Mouse (Mus musculus) CH12.LX (cell line): ENCODE measurements at regions not wholly inside any gene's neighbourhood (a gene's known extent, or its start where the extent isn't known, plus 50 kb on each side); places are given as distances from the start of the nearest gene placed in this dataset.

Experiments
- CTCF ChIP-seq, 2 experiments: IDR thresholded peaks in 1 of 2; conservative IDR thresholded peaks in 1 of 2; 2 replicates each; pipeline ENCODE4 v1.5.1; 2011 to 2012; ENCODE audit warnings: low read depth in 2 of 2, low read length in 2 of 2, improper control_type of control experiment in 1 of 2, inconsistent platforms in 1 of 2, mild to moderate bottlenecking in 1 of 2, moderate library complexity in 1 of 2
- ELF1 ChIP-seq: IDR thresholded peaks from 2 replicates; pipeline ENCODE4 v1.6.1; 2014; ENCODE audit warnings: low read depth, mild to moderate bottlenecking, inconsistent platforms, low read length, improper control_type of control experiment
- GABPA ChIP-seq: IDR thresholded peaks from 2 replicates; pipeline ENCODE4 v1.6.1; 2012; ENCODE audit warnings: low read depth, low read length, improper control_type of control experiment, inconsistent platforms; ENCODE audit not compliant: insufficient replicate concordance
- POLR2A ChIP-seq: IDR thresholded peaks from 2 replicates; pipeline ENCODE4 v1.6.1; 2011; ENCODE audit warnings: low read depth, mild to moderate bottlenecking, improper control_type of control experiment, low read length
- SIN3A ChIP-seq: IDR thresholded peaks from 2 replicates; pipeline ENCODE4 v1.6.1; 2012; ENCODE audit warnings: low read length, improper control_type of control experiment, inconsistent platforms
- SMC3 ChIP-seq: IDR thresholded peaks from 2 replicates; pipeline ENCODE4 v1.6.1; 2011; ENCODE audit warnings: low read depth, low read length, improper control_type of control experiment
- TBP ChIP-seq: conservative IDR thresholded peaks from 2 replicates; pipeline ENCODE4 v1.6.1; 2011; ENCODE audit warnings: low read depth, low read length, improper control_type of control experiment
- USF1 ChIP-seq: IDR thresholded peaks from 2 replicates; pipeline ENCODE4 v1.6.1; 2014; ENCODE audit warnings: low read depth, mild to moderate bottlenecking, inconsistent platforms, low read length, improper control_type of control experiment
- ZC3H11A ChIP-seq: IDR thresholded peaks from 2 replicates; pipeline ENCODE4 v1.6.1; 2012; ENCODE audit warnings: low read depth, mild to moderate bottlenecking, inconsistent platforms, low read length, improper control_type of control experiment
- ZNF384 ChIP-seq: IDR thresholded peaks from 2 replicates; pipeline ENCODE4 v1.6.1; 2012; ENCODE audit warnings: low read depth, low read length, improper control_type of control experiment, inconsistent platforms

DNA sequence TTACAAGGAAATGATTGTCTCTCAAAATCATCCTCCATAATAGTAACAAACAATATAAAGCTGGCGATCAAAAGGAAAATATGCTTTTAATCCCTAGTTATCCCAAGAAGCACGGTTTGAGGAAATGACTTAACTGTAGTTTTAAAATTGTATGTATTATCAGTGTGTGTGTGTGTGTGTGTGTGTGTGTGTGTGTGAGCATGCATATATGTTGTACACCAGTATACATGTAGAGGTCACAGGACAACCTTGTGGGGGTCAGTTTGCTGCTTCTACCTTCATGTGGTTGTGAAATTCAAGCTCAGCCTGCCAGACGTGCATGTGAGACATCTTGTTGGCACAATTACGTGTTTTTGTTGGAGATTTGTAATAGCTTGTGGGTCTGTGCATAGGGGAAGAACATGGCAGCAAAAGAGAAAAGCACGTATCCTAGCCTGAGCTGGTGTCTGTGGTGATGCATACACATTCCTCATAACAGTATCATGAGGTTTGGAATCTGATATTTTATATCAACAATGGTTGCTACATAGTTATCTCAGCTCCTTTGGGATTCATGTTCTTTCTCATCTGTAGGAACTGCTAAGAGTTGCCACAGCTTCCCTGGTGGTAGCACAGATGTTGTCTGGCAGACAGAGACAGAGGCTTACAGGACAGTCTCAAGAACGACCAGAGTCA, 622.4 kb downstream of the Kcnj2 start:
- TF ChIP-seq CTCF (conservative IDR thresholded peaks at IDR 0.05 in 1 of 2, IDR thresholded peaks at IDR 0.05 in 1 of 2; ENCODE audit: low read depth in 2 of 2, low read length in 2 of 2) (no peak), SMC3 (no peak), ZNF384 (no peak), GABPA (no peak), ELF1 (no peak), POLR2A (no peak), SIN3A (no peak), USF1 (no peak), TBP (no peak), ZC3H11A (no peak)
